Mouse (Mus musculus) ES-Bruce4 (cell line): Measurements from ENCODE around the gene Mamdc2. TPM values are rescaled to one million over a fixed set of nuclear protein-coding genes. Genes with fewer than 3 reads are reported as not detected.
"Not testable (repeated sequence)": the region's sequence is repeated elsewhere in the genome, so short reads cannot be mapped to it uniquely, and the experiment has no call there.

Experiments used
- H3K27ac ChIP-seq: 2 replicates; pipeline ENCODE4 v1.5.1; 2012; ENCODE audit warnings: low read length, inconsistent platforms; ENCODE audit not compliant: insufficient read depth
- H3K27me3 ChIP-seq: 2 replicates; pipeline ENCODE4 v1.6.1; 2012; ENCODE audit warnings: mild to moderate bottlenecking, low read length, inconsistent platforms; ENCODE audit not compliant: control insufficient read depth, poor library complexity, insufficient read depth, severe bottlenecking
- H3K36me3 ChIP-seq: 2 replicates; pipeline ENCODE4 v1.6.1; 2012; ENCODE audit warnings: inconsistent platforms, mild to moderate bottlenecking, low read length, moderate library complexity; ENCODE audit not compliant: control insufficient read depth, poor library complexity, insufficient read depth, severe bottlenecking
- H3K4me1 ChIP-seq: one replicate; pipeline ENCODE4 v1.8.1; 2011; ENCODE audit warnings: low read length; ENCODE audit not compliant: control insufficient read depth, insufficient read depth
- H3K4me3 ChIP-seq: 2 replicates; pipeline ENCODE4 v1.5.1; 2011; ENCODE audit warnings: low read depth, mild to moderate bottlenecking, low read length
- H3K9ac ChIP-seq: 2 replicates; pipeline ENCODE4 v1.6.1; 2012; ENCODE audit warnings: low read depth, mild to moderate bottlenecking, inconsistent platforms; ENCODE audit not compliant: poor library complexity, severe bottlenecking
- H3K9me3 ChIP-seq: replicated peaks from 2 replicates; pipeline ENCODE4 v1.6.1; 2012; ENCODE audit warnings: mild to moderate bottlenecking, low read length, inconsistent platforms; ENCODE audit not compliant: control insufficient read depth, poor library complexity, insufficient read depth, severe bottlenecking
- CTCF ChIP-seq: IDR thresholded peaks from one replicate; pipeline ENCODE4 v1.8.1; 2011; ENCODE audit warnings: low read depth, low read length
- EP300 ChIP-seq: IDR thresholded peaks from 2 replicates; pipeline ENCODE4 v1.6.1; 2011; ENCODE audit warnings: low read depth, low read length; ENCODE audit not compliant: insufficient read depth
- POLR2A ChIP-seq: IDR thresholded peaks from one replicate; pipeline ENCODE4 v1.8.1; 2011; ENCODE audit warnings: low read length; ENCODE audit not compliant: insufficient read depth
- polyA plus RNA-seq: library from polyadenylated mRNA; stranded (reverse); fragments of >200 nt; gene quantifications from 2 replicates; pipeline ENCODE4 v1.2.4, GENCODE M21; 2011; ENCODE audit warnings: low read depth; ENCODE audit not compliant: missing spikeins, insufficient read depth, insufficient read length

Gene Mamdc2
- polyA plus RNA-seq, 1 experiment = 0.25 TPM

GRCm38 (mm10) chr19:23489780-23490179 lies 41.5 kb upstream of the Mamdc2 start:
- Histone ChIP-seq H3K27ac (no peak overlapping the region), H3K4me1 (no peaks in the 10 kb centered on the region)
- no peak for TF ChIP-seq CTCF
- no peak for TF ChIP-seq EP300
- no peak for TF ChIP-seq POLR2A

GRCm38 (mm10) chr19:23487421-23487820 lies 39.2 kb upstream of the Mamdc2 start:
- Histone ChIP-seq H3K9me3 (no peaks in the 10 kb centered on the region), H3K9ac (no peak overlapping the region), H3K27ac (no peak overlapping the region), H3K27me3 (no peaks in the 10 kb centered on the region), H3K4me1 (no peaks in the 10 kb centered on the region), H3K36me3 (no peaks in the 10 kb centered on the region), H3K4me3 (no peak overlapping the region)
- TF ChIP-seq CTCF (no peak), POLR2A (no peak), EP300 (no peak)

More at GRCm38 (mm10) chr19:23489780-23490179, 41.5 kb upstream of the Mamdc2 start:
- Histone ChIP-seq H3K9me3 (no peaks in the 10 kb centered on the region), H3K27me3 (no peaks in the 10 kb centered on the region; the same call in 1 of the 2 replicates), H3K4me3 (no peak overlapping the region), H3K9ac (no peak overlapping the region), H3K36me3 (no peaks in the 10 kb centered on the region)

GRCm38 (mm10) chr19:23486631-23487270 lies 38.5 kb upstream of the Mamdc2 start:
- Histone ChIP-seq H3K9ac (no peak overlapping the region), H3K4me3 (no peak overlapping the region), H3K27me3 (no peaks in the 10 kb centered on the region), H3K4me1 (no peaks in the 10 kb centered on the region), H3K27ac (no peak overlapping the region), H3K36me3 (no peaks in the 10 kb centered on the region), H3K9me3 (no peaks in the 10 kb centered on the region)
- no peak for TF ChIP-seq EP300
- TF ChIP-seq CTCF = no peak
- TF ChIP-seq POLR2A = no peak

GRCm38 (mm10) chr19:23485940-23486600 lies 37.8 kb upstream of the Mamdc2 start:
- Histone ChIP-seq H3K9me3 (no peaks in the 10 kb centered on the region), H3K4me3 (no peak overlapping the region), H3K27ac (no peak overlapping the region), H3K9ac (no peak overlapping the region), H3K27me3 (no peaks in the 10 kb centered on the region), H3K36me3 (no peaks in the 10 kb centered on the region), H3K4me1 (peaks cover 2% of the 10 kb centered on the region)
- no peak for TF ChIP-seq EP300
- no peak for TF ChIP-seq POLR2A
- TF ChIP-seq CTCF = no peak

GRCm38 (mm10) chr19:23482571-23482970 lies 34.3 kb upstream of the Mamdc2 start:
- H3K9me3 ChIP-seq, H3K4me1 ChIP-seq, H3K9ac ChIP-seq, H3K27ac ChIP-seq, H3K36me3 ChIP-seq, H3K27me3 ChIP-seq, H3K4me3 ChIP-seq: not testable (repeated sequence)

- TF ChIP-seq EP300 (no peak), CTCF (no peak), POLR2A (no peak)
- H3K27me3 ChIP-seq = no peaks in the 10 kb centered on the region
- no peak overlapping the region for H3K4me3 ChIP-seq
- no peaks in the 10 kb centered on the region for H3K9me3 ChIP-seq
- no peak overlapping the region for H3K27ac ChIP-seq
- H3K4me1 ChIP-seq = peaks cover 5% of the 10 kb centered on the region
- no peak overlapping the region for H3K9ac ChIP-seq
- no peaks in the 10 kb centered on the region for H3K36me3 ChIP-seq
These were observed 31.3 kb upstream of the Mamdc2 start for GRCm38 (mm10) chr19:23479597-23479967.
